Mouse (Mus musculus): ENCODE data around the gene Ccdc90b. TPM values are rescaled to one million over a fixed set of nuclear protein-coding genes. Genes with fewer than 3 reads are reported as not detected.

The Ccdc90b gene
- polyA plus RNA-seq, 1 experiment, result 37.3 TPM

DNA sequence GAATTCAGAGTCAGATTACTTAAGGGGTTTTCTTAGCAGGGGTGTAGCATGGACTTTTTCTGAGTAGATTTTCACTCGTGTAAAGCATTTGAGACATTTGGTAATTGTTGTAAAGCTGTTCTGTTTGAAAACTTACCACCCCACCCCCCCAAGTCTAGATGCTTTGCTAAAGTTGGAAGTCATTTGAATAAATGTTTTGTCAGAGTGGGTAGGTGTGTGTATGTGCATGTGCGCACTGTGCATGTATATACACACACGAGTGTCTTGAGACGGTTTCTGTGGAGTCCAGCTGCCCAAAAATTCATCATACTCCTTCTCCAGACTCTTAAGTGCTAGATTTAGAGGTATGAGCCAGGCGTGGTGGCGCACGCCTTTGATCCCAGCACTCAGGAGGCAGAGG, 22.6 kb downstream of the Ccdc90b start:
- DNase-seq (ENCODE audit: low read depth), result no peak
- no peak for TF ChIP-seq CTCF (IDR thresholded peaks at IDR 0.05; ENCODE audit: borderline replicate concordance, extremely low read depth, insufficient read depth, insufficient read length)
- no peak for TF ChIP-seq POLR2A (IDR thresholded peaks at IDR 0.05; ENCODE audit: borderline replicate concordance, extremely low read depth, insufficient read depth, insufficient read length, poor library complexity, severe bottlenecking)

DNA sequence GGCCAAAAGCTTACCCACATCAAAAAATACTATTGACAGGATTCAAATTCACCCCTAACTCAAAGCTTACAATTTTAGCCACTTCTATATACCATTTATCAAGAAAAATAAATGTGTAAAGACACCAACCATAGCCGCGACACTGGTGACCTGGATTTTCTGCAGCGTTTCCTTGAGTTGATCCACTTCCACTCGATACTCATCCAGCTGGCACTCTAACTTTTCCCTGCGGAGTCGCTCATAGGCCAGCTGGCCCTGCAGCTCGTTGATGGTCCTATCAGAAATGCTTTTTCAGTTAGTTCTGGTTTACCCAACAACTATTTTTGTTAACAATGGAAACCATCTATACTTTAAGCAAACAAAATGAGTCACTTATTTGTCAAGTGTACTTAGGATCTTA, 29.0 kb downstream of the Ccdc90b start:
- no peak for TF ChIP-seq POLR2A (IDR thresholded peaks at IDR 0.05; ENCODE audit: borderline replicate concordance, extremely low read depth, insufficient read depth, insufficient read length, poor library complexity, severe bottlenecking)
- no peak for TF ChIP-seq CTCF (IDR thresholded peaks at IDR 0.05; ENCODE audit: borderline replicate concordance, extremely low read depth, insufficient read depth, insufficient read length)
- no peak for DNase-seq (ENCODE audit: low read depth)

DNA sequence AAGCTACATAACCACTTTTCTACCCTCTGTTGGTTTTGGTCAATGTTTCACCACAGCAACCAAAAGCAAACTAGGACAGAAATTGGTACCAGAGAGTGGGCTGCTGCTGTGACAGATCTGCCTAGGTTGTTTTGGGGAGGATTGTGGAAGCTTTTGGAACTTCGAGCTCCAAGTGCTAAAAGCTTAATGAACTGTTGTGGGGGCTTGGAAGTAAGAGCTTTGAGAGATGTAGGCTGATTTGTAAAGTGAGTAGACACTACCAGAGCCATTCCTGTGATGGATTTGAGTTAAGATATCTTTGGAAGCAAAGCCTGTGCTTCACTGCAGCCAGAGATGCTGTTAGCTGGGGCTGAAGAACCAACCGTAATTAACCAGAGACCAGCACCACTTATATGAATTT, 29.9 kb downstream of the Ccdc90b start:
- DNase-seq (ENCODE audit: low read depth), result no peak
- TF ChIP-seq POLR2A (IDR thresholded peaks at IDR 0.05; ENCODE audit: borderline replicate concordance, extremely low read depth, insufficient read depth, insufficient read length, poor library complexity, severe bottlenecking) (no peak), CTCF (IDR thresholded peaks at IDR 0.05; ENCODE audit: borderline replicate concordance, extremely low read depth, insufficient read depth, insufficient read length) (no peak)

DNA sequence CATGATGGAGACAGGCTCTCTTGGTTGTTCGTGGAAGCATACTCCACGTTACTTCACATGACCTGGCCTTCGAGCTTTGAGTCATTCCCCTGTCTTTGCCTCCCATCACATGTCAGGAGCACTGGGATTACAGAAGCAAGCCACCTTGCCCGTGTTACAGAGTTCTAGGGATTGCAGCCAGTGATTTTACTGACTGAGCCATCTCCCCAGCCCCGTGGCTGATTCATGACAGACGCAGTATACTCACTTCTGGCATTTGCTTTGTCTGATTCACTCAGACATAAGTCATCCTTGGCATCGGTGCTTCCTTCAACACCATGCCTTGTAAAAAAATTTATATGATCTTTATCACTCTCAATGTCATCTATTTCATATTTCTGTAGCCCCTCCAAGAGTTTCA, 44.0 kb downstream of the Ccdc90b start:
- TF ChIP-seq POLR2A (IDR thresholded peaks at IDR 0.05; ENCODE audit: borderline replicate concordance, extremely low read depth, insufficient read depth, insufficient read length, poor library complexity, severe bottlenecking) (no peak), CTCF (IDR thresholded peaks at IDR 0.05; ENCODE audit: borderline replicate concordance, extremely low read depth, insufficient read depth, insufficient read length) (no peak)
- no peak for DNase-seq (ENCODE audit: low read depth)

DNA sequence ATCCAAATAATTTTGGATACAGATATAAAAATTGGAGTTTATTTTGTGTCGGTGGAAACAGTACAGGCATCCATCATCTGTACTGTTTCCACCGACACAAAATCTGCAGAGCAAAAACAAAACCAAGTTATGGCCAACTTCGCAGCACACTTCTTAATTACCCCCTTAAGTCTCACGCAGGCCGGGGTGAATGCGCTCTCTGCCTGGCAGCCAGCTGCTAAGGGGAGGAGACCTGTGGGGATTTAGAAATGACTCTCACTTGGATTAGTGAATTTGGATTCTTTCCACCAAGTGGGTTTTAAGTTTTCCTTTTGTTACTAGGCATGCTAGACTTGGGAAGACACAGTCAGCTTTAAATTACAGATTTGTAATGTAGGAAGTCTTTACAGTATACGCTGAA, 49.9 kb downstream of the Ccdc90b start:
- TF ChIP-seq CTCF (IDR thresholded peaks at IDR 0.05; ENCODE audit: borderline replicate concordance, extremely low read depth, insufficient read depth, insufficient read length), result no peak
- TF ChIP-seq POLR2A (IDR thresholded peaks at IDR 0.05; ENCODE audit: borderline replicate concordance, extremely low read depth, insufficient read depth, insufficient read length, poor library complexity, severe bottlenecking), result no peak

DNA sequence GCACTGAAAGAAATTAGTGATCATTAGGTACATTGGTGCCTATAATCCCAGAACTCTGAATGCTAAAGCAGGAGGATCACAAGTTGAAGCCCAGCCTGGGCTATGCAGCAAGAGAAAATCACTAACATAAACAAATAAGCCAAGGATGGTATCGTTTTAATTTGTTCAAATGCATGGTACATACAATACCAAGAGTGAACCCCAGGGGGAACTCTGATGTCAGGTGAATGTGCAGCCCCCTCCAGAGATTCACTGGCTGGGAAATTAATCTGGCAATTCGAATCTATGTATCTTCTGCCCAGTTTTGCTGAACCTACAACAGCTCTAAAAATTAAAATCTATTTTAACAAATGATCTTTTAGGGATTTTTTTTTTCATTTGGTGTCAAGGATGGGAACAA, 63.5 kb downstream of the Ccdc90b start:
- peak; percentile 16 for DNase-seq (ENCODE audit: low read depth)
- no peak for TF ChIP-seq POLR2A (IDR thresholded peaks at IDR 0.05; ENCODE audit: borderline replicate concordance, extremely low read depth, insufficient read depth, insufficient read length, poor library complexity, severe bottlenecking)
- TF ChIP-seq CTCF (IDR thresholded peaks at IDR 0.05; ENCODE audit: borderline replicate concordance, extremely low read depth, insufficient read depth, insufficient read length), result peak; percentile 27; the same call in 1 of the 2 replicates

More for the DNA sequence above, 49.9 kb downstream of the Ccdc90b start:
- peak; percentile 62 for DNase-seq (ENCODE audit: low read depth)

DNA sequence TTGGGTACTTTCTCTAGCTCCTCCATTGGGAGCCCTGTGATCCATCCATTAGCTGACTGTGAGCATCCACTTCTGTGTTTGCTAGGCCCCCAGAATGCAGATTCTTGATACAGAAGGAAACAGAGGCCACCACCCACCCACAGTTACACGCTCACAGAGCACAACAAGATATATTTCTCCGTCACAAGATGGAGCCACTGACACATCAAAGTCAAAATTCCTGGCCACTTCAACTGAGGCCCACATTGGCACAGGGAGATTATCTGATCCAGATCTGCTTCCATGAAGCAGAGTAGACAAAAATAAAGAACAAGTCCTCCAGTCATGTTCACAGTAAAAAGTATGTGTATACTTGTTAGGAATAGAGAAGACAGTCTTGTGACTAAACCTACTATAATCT, 69.2 kb downstream of the Ccdc90b start:
- DNase-seq (ENCODE audit: low read depth), result peak; percentile 63
- TF ChIP-seq POLR2A (IDR thresholded peaks at IDR 0.05; ENCODE audit: borderline replicate concordance, extremely low read depth, insufficient read depth, insufficient read length, poor library complexity, severe bottlenecking) (no peak), CTCF (IDR thresholded peaks at IDR 0.05; ENCODE audit: borderline replicate concordance, extremely low read depth, insufficient read depth, insufficient read length) (peak; percentile 48; the same call in 1 of the 2 replicates)

Other genes starting within 250 kb of the Ccdc90b start
- gene Ankrd42, start 76.0 kb downstream of the Ccdc90b start, polyA plus RNA-seq (2012; rRNA removed), result 7.7 and 12.0 TPM in 2 replicates
- 28.1 TPM in 2 replicates for gene Pcf11, start 108.8 kb downstream of the Ccdc90b start, polyA plus RNA-seq (2012; rRNA removed)
- 9.9 and 12.9 TPM in 2 replicates for gene Rab30, start 180.5 kb downstream of the Ccdc90b start, polyA plus RNA-seq (2012; rRNA removed)

Data from brain, embryonic 14.5 days (tissue).